Mouse (Mus musculus): ENCODE data around the gene Pkp1.

- TF ChIP-seq CTCF (IDR thresholded peaks at IDR 0.05; ENCODE audit: borderline replicate concordance, insufficient read depth, low read length) = no peak
- TF ChIP-seq POLR2A (IDR thresholded peaks at IDR 0.05; ENCODE audit: low read depth, low read length) = no peak
Observed at GRCm38 (mm10) chr1:135899991-135900515, 19.0 kb downstream of the Pkp1 start.
